In genomic region chr2:171640478-171640877, GRCm38 (mm10) we compare ENCODE assay signal across 17 mouse cellular contexts.
DNase-seq lines count a peak whose midpoint lies in the region; ATAC-seq and TF ChIP-seq lines count a peak whose summit lies in the region.
"Had no signal": no experiment of that assay in that cellular context is flagged by ENCODE, and none has a peak within 500 bp of the region (broad histone marks: within the 10 kb centered on the region; RNA-seq: fewer than 3 reads in every experiment).

No protein-coding gene starts in this region.

- ATAC-seq in lung, embryonic 15.5 days (ENCODE audit: borderline replicate concordance, extremely low read depth, low FRiP score, low TSS enrichment) = no peak
- no peak for ATAC-seq in kidney, embryonic 15.5 days (replicated peaks; ENCODE audit: low FRiP score)
- ATAC-seq in limb, embryonic 13.5 days (ENCODE audit: low FRiP score, low read depth) = no peak
- ATAC-seq: CD4-positive, CD25-positive, alpha-beta regulatory T cell, adult 4 months; forebrain, embryonic 15.5 days had no signal

- no peak for TF ChIP-seq POLR2A in lung, adult 2 months (IDR thresholded peaks at IDR 0.05; ENCODE audit: borderline replicate concordance, extremely low read depth, low read depth, low read length)

- H3K27ac ChIP-seq in lung, embryonic 15.5 days = no peak overlapping the region
- no peak overlapping the region for H3K27ac ChIP-seq in kidney, embryonic 15.5 days
- H3K27ac ChIP-seq in limb, embryonic 13.5 days = no peak overlapping the region
- H3K27ac ChIP-seq: embryonic facial prominence, embryonic 10.5 days; forebrain, embryonic 15.5 days; hindbrain, embryonic 12.5 days; left cerebral cortex, adult 2 months; stomach, embryonic 15.5 days had no signal

- H3K27me3 ChIP-seq in lung, embryonic 15.5 days = no peaks in the 10 kb centered on the region
- no peaks in the 10 kb centered on the region for H3K27me3 ChIP-seq in kidney, embryonic 15.5 days
- H3K27me3 ChIP-seq in limb, embryonic 13.5 days = peaks cover 58% of the 10 kb centered on the region
- H3K27me3 ChIP-seq: forebrain, embryonic 15.5 days; hindbrain, embryonic 12.5 days; stomach, embryonic 15.5 days had no signal

- peak overlapping the region; percentile 21; the same call in 1 of the 2 replicates for H3K4me2 ChIP-seq in lung, embryonic 15.5 days
- H3K4me2 ChIP-seq in kidney, embryonic 15.5 days = peak overlapping the region; percentile 39
- peak overlapping the region; percentile 35; the same call in 1 of the 2 replicates for H3K4me2 ChIP-seq in limb, embryonic 13.5 days (replicated peaks)
- H3K4me2 ChIP-seq: forebrain, embryonic 15.5 days; hindbrain, embryonic 12.5 days; stomach, embryonic 15.5 days had no signal

- H3K9ac ChIP-seq in lung, embryonic 15.5 days = no peak overlapping the region
- no peak overlapping the region for H3K9ac ChIP-seq in kidney, embryonic 15.5 days
- no peak overlapping the region for H3K9ac ChIP-seq in limb, embryonic 13.5 days
- H3K9ac ChIP-seq: forebrain, embryonic 15.5 days; hindbrain, embryonic 12.5 days; stomach, embryonic 15.5 days had no signal

- no peak for TF ChIP-seq CTCF in lung, adult 2 months (IDR thresholded peaks at IDR 0.05; ENCODE audit: insufficient read depth, low read length)

- H3K36me3 ChIP-seq in lung, embryonic 15.5 days = no peaks in the 10 kb centered on the region
- no peaks in the 10 kb centered on the region for H3K36me3 ChIP-seq in kidney, embryonic 15.5 days
- H3K36me3 ChIP-seq in limb, embryonic 13.5 days = no peaks in the 10 kb centered on the region
- H3K36me3 ChIP-seq: embryonic facial prominence, embryonic 10.5 days; forebrain, embryonic 15.5 days; hindbrain, embryonic 12.5 days; stomach, embryonic 15.5 days had no signal

- intact Hi-C loops in gastrocnemius, postnatal 14 days (cut with DNase I; ENCODE audit: low total_unique reads) = no loop called here

- 57% methylated on average over 9 of the region's 9 CpGs for WGBS in lung, embryonic 15.5 days
- WGBS in lung, adult 2 months = 56% methylated on average over 9 of the region's 9 CpGs
- WGBS in kidney, embryonic 15.5 days = 60% methylated on average over 9 of the region's 9 CpGs
- WGBS in limb, embryonic 13.5 days = 48% methylated on average over 9 of the region's 9 CpGs

- no peaks in the 10 kb centered on the region for H3K9me3 ChIP-seq in lung, embryonic 15.5 days
- no peaks in the 10 kb centered on the region for H3K9me3 ChIP-seq in kidney, embryonic 15.5 days (replicated peaks)
- H3K9me3 ChIP-seq in limb, embryonic 13.5 days = no peaks in the 10 kb centered on the region
- H3K9me3 ChIP-seq: embryonic facial prominence, embryonic 10.5 days; forebrain, embryonic 15.5 days; hindbrain, embryonic 12.5 days; stomach, embryonic 15.5 days had no signal

- peak; percentile 9 for DNase-seq in kidney, adult 11 months
- DNase-seq in kidney, postnatal 10 days = no peak
- no peak for DNase-seq in lung, adult 2 months
- no peak for DNase-seq in gastrocnemius, postnatal 14 days
- DNase-seq: cerebellum, adult 11-12 months; cerebellum, postnatal 10 days; gastrocnemius, postnatal 36 days; lung, postnatal 4 days had no signal

- H3K4me3 ChIP-seq in lung, embryonic 15.5 days = no peak overlapping the region
- H3K4me3 ChIP-seq in lung, adult 2 months (replicated peaks; ENCODE audit: extremely low read depth, low read depth, low read length) = no peak overlapping the region
- no peak overlapping the region for H3K4me3 ChIP-seq in kidney, embryonic 15.5 days (replicated peaks)
- no peak overlapping the region for H3K4me3 ChIP-seq in limb, embryonic 13.5 days
- H3K4me3 ChIP-seq: embryonic facial prominence, embryonic 10.5 days; forebrain, embryonic 15.5 days; hindbrain, embryonic 12.5 days; left cerebral cortex, adult 2 months; stomach, embryonic 15.5 days had no signal

- no peaks in the 10 kb centered on the region for H3K4me1 ChIP-seq in lung, embryonic 15.5 days
- 0 out of 2 replicates have a peak, but pooled peaks cover 2% of the 10 kb centered on the region for H3K4me1 ChIP-seq in lung, adult 2 months (ENCODE audit: control insufficient read depth, insufficient read depth, low read length)
- no peaks in the 10 kb centered on the region for H3K4me1 ChIP-seq in kidney, embryonic 15.5 days
- H3K4me1 ChIP-seq in limb, embryonic 13.5 days = peaks cover 30% of the 10 kb centered on the region
- H3K4me1 ChIP-seq: embryonic facial prominence, embryonic 10.5 days; hindbrain, embryonic 12.5 days; stomach, embryonic 15.5 days had no signal
